Mouse (Mus musculus) MEL (cell line): ENCODE measurements around the gene Tyro3.

Experiments used
- CHD1 ChIP-seq: IDR thresholded peaks from 2 replicates; pipeline ENCODE4 v1.6.1; 2012; ENCODE audit warnings: low read depth, mild to moderate bottlenecking, inconsistent platforms, low read length, improper control_type of control experiment
- CTCF ChIP-seq, 3 experiments: IDR thresholded peaks in 2 of 3; conservative IDR thresholded peaks in 1 of 3; 2 replicates each; pipeline ENCODE4 v1.5.1; 2011 to 2012; ENCODE audit warnings: low read length in 3 of 3, low read depth in 2 of 3, mild to moderate bottlenecking in 2 of 3, improper control_type of control experiment in 1 of 3, inconsistent platforms in 1 of 3, mixed read lengths in 1 of 3, moderate library complexity in 1 of 3; ENCODE audit not compliant: control insufficient read depth in 1 of 3, insufficient read depth in 1 of 3, poor library complexity in 1 of 3, severe bottlenecking in 1 of 3
- EP300 ChIP-seq, 2 experiments: IDR thresholded peaks; 2 replicates each; pipeline ENCODE4 v1.6.1; 2011; ENCODE audit warnings: improper control_type of control experiment in 2 of 2, low read length in 2 of 2, low read depth in 1 of 2, mild to moderate bottlenecking in 1 of 2
- ETS1 ChIP-seq: IDR thresholded peaks from 2 replicates; pipeline ENCODE4 v1.6.1; 2012; ENCODE audit warnings: low read depth, mild to moderate bottlenecking, inconsistent platforms, low read length, improper control_type of control experiment, moderate library complexity
- HCFC1 ChIP-seq: IDR thresholded peaks from 2 replicates; pipeline ENCODE4 v1.6.1; 2012; ENCODE audit warnings: low read depth, mild to moderate bottlenecking, inconsistent platforms, low read length, improper control_type of control experiment, moderate library complexity
- MAFK ChIP-seq: IDR thresholded peaks from 2 replicates; pipeline ENCODE4 v1.6.1; 2011; ENCODE audit warnings: low read depth, mild to moderate bottlenecking, low read length, improper control_type of control experiment, borderline replicate concordance
- MAX ChIP-seq: IDR thresholded peaks from 2 replicates; pipeline ENCODE4 v1.6.1; 2011; ENCODE audit warnings: low read length, improper control_type of control experiment
- NRF1 ChIP-seq: IDR thresholded peaks from 2 replicates; pipeline ENCODE4 v1.6.1; 2014; ENCODE audit warnings: low read depth, mild to moderate bottlenecking, inconsistent platforms, low read length, improper control_type of control experiment, moderate library complexity; ENCODE audit not compliant: poor library complexity, insufficient read depth, severe bottlenecking
- POLR2A ChIP-seq, 2 experiments: IDR thresholded peaks; 2 replicates each; pipeline ENCODE4 v1.6.1; 2011 to 2012; ENCODE audit warnings: low read length in 2 of 2, mild to moderate bottlenecking in 2 of 2, control low read depth in 1 of 2, improper control_type of control experiment in 1 of 2, low read depth in 1 of 2, moderate library complexity in 1 of 2; ENCODE audit not compliant: control insufficient read depth in 1 of 2, insufficient read depth in 1 of 2, poor library complexity in 1 of 2
- POLR2AphosphoS5 ChIP-seq: IDR thresholded peaks from 2 replicates; pipeline ENCODE4 v1.6.1; 2012; ENCODE audit warnings: low read depth, borderline replicate concordance, mild to moderate bottlenecking, inconsistent platforms, low read length, moderate library complexity, mixed read lengths
- UBTF ChIP-seq: IDR thresholded peaks from 2 replicates; pipeline ENCODE4 v1.6.1; 2012; ENCODE audit warnings: low read depth, mild to moderate bottlenecking, inconsistent platforms, low read length, improper control_type of control experiment, moderate library complexity, borderline replicate concordance; ENCODE audit not compliant: insufficient read depth
- USF1 ChIP-seq: IDR thresholded peaks from 2 replicates; pipeline ENCODE4 v1.6.1; 2014; ENCODE audit warnings: low read depth, mild to moderate bottlenecking, inconsistent platforms, low read length, improper control_type of control experiment, moderate library complexity

- no peak for TF ChIP-seq USF1
- no peak for TF ChIP-seq CTCF (IDR thresholded peaks at IDR 0.05 in 2 of 3, conservative IDR thresholded peaks at IDR 0.05 in 1 of 3; ENCODE audit: control insufficient read depth in 1 of 3, insufficient read depth in 1 of 3, low read depth in 2 of 3, low read length in 3 of 3, poor library complexity in 1 of 3, severe bottlenecking in 1 of 3)
- TF ChIP-seq UBTF: no peak
- TF ChIP-seq CHD1: no peak
- no peak for TF ChIP-seq MAFK
- no peak for TF ChIP-seq POLR2A (IDR thresholded peaks at IDR 0.05; ENCODE audit: control insufficient read depth in 1 of 2, insufficient read depth in 1 of 2, low read depth in 1 of 2, low read length in 2 of 2, poor library complexity in 1 of 2)
- no peak for TF ChIP-seq EP300 (IDR thresholded peaks at IDR 0.05; ENCODE audit: low read depth in 1 of 2, low read length in 2 of 2)
- TF ChIP-seq POLR2AphosphoS5: no peak
- TF ChIP-seq MAX: no peak
- no peak for TF ChIP-seq HCFC1
- no peak for TF ChIP-seq NRF1
- no peak for TF ChIP-seq ETS1
These were observed 48.5 kb downstream of the Tyro3 start for GRCm38 (mm10) chr2:119845882-119846546.
